Mouse (Mus musculus) splenic B cell, adult 2 months (primary cell): ENCODE data around the gene Kctd21.

ENCODE experiments used
- DNase-seq: peaks from one replicate; pipeline ENCODE4 v3.0.0-alpha.2; 2011; ENCODE audit warnings: low read depth, low spot score
- H3K27me3 ChIP-seq: 2 replicates; pipeline ENCODE4 v1.6.1; 2012; ENCODE audit warnings: mild to moderate bottlenecking, low read length, moderate library complexity, mixed read lengths; ENCODE audit not compliant: control insufficient read depth, poor library complexity, insufficient read depth, severe bottlenecking
- H3K36me3 ChIP-seq: 2 replicates; pipeline ENCODE4 v1.6.1; 2012; ENCODE audit warnings: mild to moderate bottlenecking, low read length, moderate library complexity, mixed read lengths; ENCODE audit not compliant: control insufficient read depth, poor library complexity, insufficient read depth, severe bottlenecking

Kctd21 gene

GRCm38 (mm10) chr7:97310341-97310635, 21.8 kb upstream of the Kctd21 start:
- H3K27me3 ChIP-seq: no peaks in the 10 kb centered on the region
- H3K36me3 ChIP-seq: no peaks in the 10 kb centered on the region
- no peak for DNase-seq

- no peaks in the 10 kb centered on the region for H3K27me3 ChIP-seq
- H3K36me3 ChIP-seq: no peaks in the 10 kb centered on the region
- no peak for DNase-seq
These were observed 20.5 kb upstream of the Kctd21 start for GRCm38 (mm10) chr7:97311620-97312019.

GRCm38 (mm10) chr7:97312196-97312595, 19.9 kb upstream of the Kctd21 start:
- Histone ChIP-seq H3K36me3 (no peaks in the 10 kb centered on the region), H3K27me3 (no peaks in the 10 kb centered on the region)
- DNase-seq: no peak

GRCm38 (mm10) chr7:97312856-97313255, 19.3 kb upstream of the Kctd21 start:
- H3K27me3 ChIP-seq: no peaks in the 10 kb centered on the region
- H3K36me3 ChIP-seq: no peaks in the 10 kb centered on the region
- DNase-seq: no peak

- H3K36me3 ChIP-seq: no peaks in the 10 kb centered on the region
- H3K27me3 ChIP-seq: no peaks in the 10 kb centered on the region
- DNase-seq: no peak
These were observed 18.6 kb upstream of the Kctd21 start for GRCm38 (mm10) chr7:97313364-97313995.

GRCm38 (mm10) chr7:97314646-97315045, 17.5 kb upstream of the Kctd21 start:
- no peak for DNase-seq
- H3K36me3 ChIP-seq: no peaks in the 10 kb centered on the region
- H3K27me3 ChIP-seq: no peaks in the 10 kb centered on the region

GRCm38 (mm10) chr7:97315656-97316055, 16.5 kb upstream of the Kctd21 start:
- no peaks in the 10 kb centered on the region for H3K36me3 ChIP-seq
- no peaks in the 10 kb centered on the region for H3K27me3 ChIP-seq
- DNase-seq: no peak

GRCm38 (mm10) chr7:97317706-97318105, 14.4 kb upstream of the Kctd21 start:
- Histone ChIP-seq H3K36me3 (no peaks in the 10 kb centered on the region), H3K27me3 (no peaks in the 10 kb centered on the region)
- no peak for DNase-seq

GRCm38 (mm10) chr7:97324342-97324741, 7.8 kb upstream of the Kctd21 start:
- DNase-seq: no peak
- Histone ChIP-seq H3K27me3 (no peaks in the 10 kb centered on the region), H3K36me3 (no peaks in the 10 kb centered on the region)

- no peak for DNase-seq
- H3K36me3 ChIP-seq: no peaks in the 10 kb centered on the region
- no peaks in the 10 kb centered on the region for H3K27me3 ChIP-seq
These were observed 6.8 kb upstream of the Kctd21 start for GRCm38 (mm10) chr7:97325156-97325985.

- H3K36me3 ChIP-seq: no peaks in the 10 kb centered on the region
- no peak for DNase-seq
- no peaks in the 10 kb centered on the region for H3K27me3 ChIP-seq
These were observed 4.8 kb upstream of the Kctd21 start for GRCm38 (mm10) chr7:97327376-97327775.

- no peak for DNase-seq
- H3K27me3 ChIP-seq: no peaks in the 10 kb centered on the region
These were observed 3.1 kb upstream of the Kctd21 start for GRCm38 (mm10) chr7:97328891-97329588.

GRCm38 (mm10) chr7:97329676-97330075, 2.5 kb upstream of the Kctd21 start:
- Histone ChIP-seq H3K36me3 (no peaks in the 10 kb centered on the region), H3K27me3 (no peaks in the 10 kb centered on the region)
- DNase-seq: no peak

More at GRCm38 (mm10) chr7:97328891-97329588, 3.1 kb upstream of the Kctd21 start:
- no peaks in the 10 kb centered on the region for H3K36me3 ChIP-seq

- peak; percentile 13 for DNase-seq
- H3K27me3 ChIP-seq: no peaks in the 10 kb centered on the region
- H3K36me3 ChIP-seq: no peaks in the 10 kb centered on the region
These were observed 1.0 kb upstream of the Kctd21 start for GRCm38 (mm10) chr7:97330931-97331645.

GRCm38 (mm10) chr7:97332667-97333041, 527 bp downstream of the Kctd21 start:
- DNase-seq: no peak
- H3K27me3 ChIP-seq: no peaks in the 10 kb centered on the region
- no peaks in the 10 kb centered on the region for H3K36me3 ChIP-seq
